Mouse (Mus musculus) liver, embryonic 15.5 days (tissue): ENCODE data around the gene Mmel1. TPM values are rescaled to one million over a fixed set of nuclear protein-coding genes. Genes with fewer than 3 reads are reported as not detected.

Experiments
- ATAC-seq: fragments of 200-750 bp; cut with Nextera tagmentation; 2 replicates; pipeline ENCODE4 v1.8.0; 2017; ENCODE audit warnings: moderate number of reproducible peaks, mild to moderate bottlenecking, moderate library complexity; ENCODE audit not compliant: insufficient read depth
- H3K27ac ChIP-seq: fragments of 300-500 bp; sonication (generic); replicated peaks from 2 replicates; pipeline ENCODE4 v1.5.1; 2015; ENCODE audit warnings: mild to moderate bottlenecking, inconsistent platforms
- H3K27me3 ChIP-seq: fragments of 300-500 bp; sonication (generic); 2 replicates; pipeline ENCODE4 v1.6.1; 2015; ENCODE audit warnings: mild to moderate bottlenecking, inconsistent platforms
- H3K36me3 ChIP-seq: fragments of 300-500 bp; sonication (generic); replicated peaks from 2 replicates; pipeline ENCODE4 v1.6.1; 2015; ENCODE audit warnings: moderate library complexity, mild to moderate bottlenecking, inconsistent platforms
- H3K4me1 ChIP-seq: fragments of 300-500 bp; sonication (generic); replicated peaks from 2 replicates; pipeline ENCODE4 v1.6.1; 2015; ENCODE audit warnings: inconsistent platforms
- H3K4me2 ChIP-seq: fragments of 300-500 bp; sonication (generic); 2 replicates; pipeline ENCODE4 v1.6.1; 2015; ENCODE audit warnings: moderate library complexity, mild to moderate bottlenecking, inconsistent platforms
- H3K4me3 ChIP-seq: fragments of 300-500 bp; sonication (generic); replicated peaks from 2 replicates; pipeline ENCODE4 v1.5.1; 2015; ENCODE audit warnings: mild to moderate bottlenecking, inconsistent platforms
- H3K9ac ChIP-seq: fragments of 300-500 bp; sonication (generic); 2 replicates; pipeline ENCODE4 v1.6.1; 2015; ENCODE audit warnings: moderate library complexity, mild to moderate bottlenecking, inconsistent platforms
- H3K9me3 ChIP-seq: fragments of 300-500 bp; sonication (generic); replicated peaks from 2 replicates; pipeline ENCODE4 v1.6.1; 2016; ENCODE audit warnings: inconsistent platforms
- WGBS: fragments of 180-500 bp; shearing (Covaris S2); methylation state at CpG from one replicate; pipeline ENCODE4 v1.1.7; 2015; ENCODE audit warnings: mixed read lengths; ENCODE audit not compliant: insufficient replicate concordance; 5-methylcytosine and 5-hydroxymethylcytosine counted together
- polyA plus RNA-seq: library from polyadenylated mRNA; unstranded; fragments of >200 nt; fragmentation: Nextera tagmentation; extraction: Ambion mirVana; gene quantifications from 2 replicates; pipeline ENCODE4 v1.2.1, GENCODE M21; 2015

Gene Mmel1
- polyA plus RNA-seq, 1 experiment from 2014 or later: 2.3 TPM

GRCm38 (mm10) chr4:154886876-154887592, 17.6 kb downstream of the Mmel1 start:
- no peak overlapping the region for H3K4me3 ChIP-seq
- peaks cover 85% of the 10 kb centered on the region for H3K27me3 ChIP-seq
- no peaks in the 10 kb centered on the region for H3K36me3 ChIP-seq
- 58% methylated on average over 13 of the region's 13 CpGs for WGBS
- H3K4me1 ChIP-seq: peaks cover 16% of the 10 kb centered on the region
- no peaks in the 10 kb centered on the region for H3K9me3 ChIP-seq
- H3K9ac ChIP-seq: no peak overlapping the region
- no peak overlapping the region for H3K27ac ChIP-seq
- H3K4me2 ChIP-seq: no peak overlapping the region
- ATAC-seq: no peak

DNA sequence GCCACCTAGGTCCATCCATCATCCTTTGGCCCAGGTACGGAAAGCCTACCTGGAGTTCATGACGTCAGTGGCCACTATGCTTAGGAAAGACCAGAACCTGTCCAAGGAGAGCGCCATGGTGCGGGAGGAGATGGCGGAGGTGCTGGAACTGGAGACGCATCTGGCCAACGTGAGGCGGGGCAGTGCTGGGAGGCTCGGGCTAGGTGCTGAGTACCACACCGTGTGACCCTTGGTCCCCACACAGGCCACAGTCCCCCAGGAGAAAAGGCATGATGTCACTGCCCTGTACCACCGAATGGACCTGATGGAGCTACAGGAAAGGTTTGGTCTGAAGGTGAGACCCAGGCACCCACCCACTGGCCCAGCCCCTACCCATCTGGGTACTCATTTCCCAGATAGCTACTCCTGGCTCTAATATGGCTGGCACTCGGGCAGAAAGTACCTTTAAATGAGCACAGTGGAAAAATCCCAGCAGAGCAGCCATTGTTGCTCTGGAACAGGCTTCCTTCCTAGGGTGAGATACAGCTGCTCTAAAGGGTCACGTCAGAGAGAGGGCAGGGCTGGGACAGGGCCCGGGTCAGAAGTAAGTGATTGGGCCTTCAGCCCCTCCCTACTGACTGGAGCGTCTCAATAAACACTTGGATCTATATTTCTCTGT, 18.3 kb downstream of the Mmel1 start:
- H3K9me3 ChIP-seq: no peaks in the 10 kb centered on the region
- peaks cover 9% of the 10 kb centered on the region for H3K4me1 ChIP-seq
- no peak overlapping the region for H3K27ac ChIP-seq
- H3K36me3 ChIP-seq: no peaks in the 10 kb centered on the region
- no peak for ATAC-seq
- peaks cover 87% of the 10 kb centered on the region for H3K27me3 ChIP-seq
- no peak overlapping the region for H3K4me2 ChIP-seq
- 67% methylated on average over 15 of the region's 15 CpGs for WGBS
- no peak overlapping the region for H3K9ac ChIP-seq
- H3K4me3 ChIP-seq: no peak overlapping the region

DNA sequence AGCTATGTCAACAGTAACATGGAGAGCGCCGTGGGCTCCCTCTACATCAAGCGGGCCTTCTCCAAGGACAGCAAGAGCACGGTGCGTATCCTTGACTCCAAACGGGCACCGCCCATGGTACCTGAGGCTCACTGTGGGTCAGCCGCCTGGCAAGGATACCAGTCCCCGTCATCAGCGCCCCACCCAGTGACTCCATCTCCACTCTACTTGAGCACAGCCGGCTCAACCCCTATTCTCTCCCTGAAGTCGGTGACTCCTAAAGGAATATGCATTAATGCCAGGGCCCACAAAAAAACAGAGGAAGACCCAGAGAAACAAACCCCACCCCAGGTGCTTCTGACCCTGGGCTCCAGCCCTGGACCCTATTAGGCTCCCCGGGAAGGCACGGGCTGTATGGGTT, 21.5 kb downstream of the Mmel1 start:
- Histone ChIP-seq H3K27me3 (peaks cover 90% of the 10 kb centered on the region), H3K4me3 (no peak overlapping the region), H3K36me3 (no peaks in the 10 kb centered on the region), H3K4me1 (no peaks in the 10 kb centered on the region), H3K9me3 (no peaks in the 10 kb centered on the region), H3K27ac (no peak overlapping the region), H3K9ac (no peak overlapping the region), H3K4me2 (no peak overlapping the region)
- 71% methylated on average over 14 of the region's 14 CpGs for WGBS
- ATAC-seq: no peak

DNA sequence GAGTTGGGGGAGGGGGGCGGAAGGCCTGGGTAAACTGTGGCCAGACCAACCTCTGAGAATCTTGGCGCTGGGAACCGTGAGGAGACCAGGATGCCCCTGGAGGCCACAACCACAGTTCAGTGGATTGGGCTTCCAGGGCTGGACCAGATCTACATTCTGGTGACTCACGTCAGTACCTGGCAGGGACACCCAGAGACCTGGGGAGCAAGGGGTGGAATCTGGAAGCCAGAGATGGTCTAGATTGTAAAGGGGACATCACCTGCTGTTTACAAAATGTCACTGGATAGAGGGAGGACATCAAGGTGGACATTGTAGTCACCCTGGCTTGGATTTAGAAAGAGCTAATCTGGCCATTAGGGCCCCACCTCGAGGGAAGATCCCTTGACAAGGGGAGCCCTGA, 26.2 kb downstream of the Mmel1 start:
- Histone ChIP-seq H3K36me3 (no peaks in the 10 kb centered on the region), H3K4me1 (peaks cover 26% of the 10 kb centered on the region), H3K9me3 (no peaks in the 10 kb centered on the region), H3K27me3 (peaks cover 88% of the 10 kb centered on the region), H3K4me2 (no peak overlapping the region), H3K9ac (no peak overlapping the region), H3K4me3 (no peak overlapping the region), H3K27ac (no peak overlapping the region)
- ATAC-seq: no peak
- 60% methylated on average over 5 of the region's 5 CpGs for WGBS

DNA sequence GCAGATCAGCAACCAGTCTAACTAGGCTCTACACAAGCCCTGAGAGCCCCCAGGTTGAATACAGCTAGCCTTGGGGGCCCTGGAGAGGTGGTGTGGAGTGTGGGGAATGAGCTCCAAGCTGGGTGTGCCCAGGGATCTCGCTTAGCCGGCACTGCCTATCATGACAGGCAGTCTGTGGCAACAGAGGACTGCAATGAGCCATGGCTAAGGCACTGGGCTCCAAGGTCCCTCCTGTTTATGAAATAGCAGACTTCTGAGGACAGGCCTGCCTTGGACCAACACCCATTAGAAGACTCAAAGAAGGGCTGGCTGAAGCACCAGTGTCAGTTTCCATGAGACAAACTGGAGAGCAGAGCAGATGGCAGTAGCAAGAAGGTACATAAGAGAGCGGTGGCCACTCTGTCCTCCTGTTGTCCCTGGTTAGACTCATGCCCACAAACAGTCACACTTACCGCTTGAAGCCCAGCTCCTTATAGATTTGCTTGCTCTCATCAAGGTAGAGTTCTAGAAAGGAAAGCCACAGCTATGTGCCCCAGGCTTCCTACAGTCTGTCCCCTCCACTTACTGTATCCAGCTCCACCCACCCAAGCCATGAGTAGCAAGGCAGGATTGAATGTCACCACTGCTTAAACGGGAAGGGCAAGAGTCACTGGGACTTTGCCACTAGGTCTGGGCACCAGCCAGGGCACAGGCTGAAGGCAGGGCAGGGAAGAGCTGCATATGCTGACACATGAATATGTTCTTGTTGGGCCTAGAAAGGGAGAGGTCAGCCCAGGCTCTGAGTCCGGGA, 28.5 kb downstream of the Mmel1 start:
- Histone ChIP-seq H3K27ac (no peak overlapping the region), H3K36me3 (no peaks in the 10 kb centered on the region), H3K4me2 (peak overlapping the region; percentile 78), H3K27me3 (peaks cover 78% of the 10 kb centered on the region), H3K9ac (0 out of 2 replicates have a peak overlapping the region, but pooled peaks have one; percentile 37), H3K4me3 (peak overlapping the region; percentile 49), H3K4me1 (peaks cover 26% of the 10 kb centered on the region), H3K9me3 (no peaks in the 10 kb centered on the region)
- ATAC-seq: no peak
- WGBS: 64% methylated on average over 6 of the region's 6 CpGs

DNA sequence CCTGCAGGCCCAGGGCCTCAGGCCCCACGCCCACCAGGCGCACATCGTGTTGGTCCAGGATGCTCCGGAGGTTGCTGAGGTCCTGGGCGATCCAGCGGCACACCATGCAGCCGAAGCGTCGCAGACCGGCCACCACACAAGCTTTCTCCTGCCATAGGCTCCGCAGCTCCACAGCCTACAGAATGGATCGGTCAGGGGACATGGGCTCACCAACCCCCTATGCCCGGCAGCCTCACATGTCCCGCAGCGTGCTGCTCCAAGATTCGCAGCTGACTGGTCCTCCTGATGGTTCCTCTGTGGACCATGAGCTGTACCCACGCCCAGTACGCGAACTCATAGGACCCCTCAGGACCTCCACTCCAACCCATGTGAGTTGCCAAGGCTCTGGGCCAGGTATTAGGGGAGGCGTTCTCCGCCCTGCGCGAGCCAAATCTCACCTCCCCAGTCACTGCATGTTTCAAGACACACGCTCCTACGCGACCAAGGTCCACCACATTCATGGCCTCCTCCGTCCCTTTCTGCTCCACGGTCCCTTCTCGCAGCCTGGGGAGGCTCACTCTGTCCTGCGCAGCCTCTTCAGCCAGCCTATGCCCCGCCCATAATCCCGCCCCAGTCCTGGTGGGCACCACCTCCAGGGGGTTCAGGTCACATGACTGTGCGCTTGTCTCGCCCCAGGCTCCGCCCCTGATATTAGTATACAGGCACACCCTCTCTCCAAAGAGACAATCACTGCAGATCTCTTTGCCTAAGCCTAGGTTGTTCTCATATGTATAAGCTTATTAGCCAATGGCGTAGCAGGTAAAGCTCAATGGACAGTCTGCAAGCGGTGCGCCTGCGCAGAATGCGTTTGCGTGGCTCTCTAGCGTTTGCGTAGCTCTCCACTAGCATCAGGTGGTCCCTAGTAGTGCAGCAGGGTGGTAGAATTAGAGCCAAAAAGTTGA, 29.4 kb downstream of the Mmel1 start, which contains the start of gene Fam213b:
TSS of gene Fam213b (minus strand) at position 630 of the 941 bp plus-strand sequence.
- Histone ChIP-seq H3K4me1 (peaks cover 33% of the 10 kb centered on the region), H3K27me3 (peaks cover 69% of the 10 kb centered on the region), H3K4me3 (peak within 1 kb of the TSS; percentile 49), H3K4me2 (peak within 1 kb of the TSS; percentile 78), H3K9me3 (no peaks in the 10 kb centered on the region), H3K36me3 (no peaks in the 10 kb centered on the region), H3K9ac (peak within 1 kb of the TSS; percentile 37; the same call in 1 of the 2 replicates), H3K27ac (no peak within 1 kb of the TSS)
- peak; percentile 89 for ATAC-seq
- 10% methylated on average over 43 of the region's 43 CpGs for WGBS

- Histone ChIP-seq H3K9ac (no peak overlapping the region), H3K9me3 (no peaks in the 10 kb centered on the region), H3K4me3 (no peak overlapping the region), H3K4me1 (peaks cover 59% of the 10 kb centered on the region), H3K4me2 (no peak overlapping the region), H3K36me3 (no peaks in the 10 kb centered on the region), H3K27ac (no peak overlapping the region), H3K27me3 (peaks cover 33% of the 10 kb centered on the region)
- ATAC-seq: no peak
- 71% methylated on average over 2 of the region's 2 CpGs for WGBS
These were observed 33.0 kb downstream of the Mmel1 start for GRCm38 (mm10) chr4:154902371-154902770.

DNA sequence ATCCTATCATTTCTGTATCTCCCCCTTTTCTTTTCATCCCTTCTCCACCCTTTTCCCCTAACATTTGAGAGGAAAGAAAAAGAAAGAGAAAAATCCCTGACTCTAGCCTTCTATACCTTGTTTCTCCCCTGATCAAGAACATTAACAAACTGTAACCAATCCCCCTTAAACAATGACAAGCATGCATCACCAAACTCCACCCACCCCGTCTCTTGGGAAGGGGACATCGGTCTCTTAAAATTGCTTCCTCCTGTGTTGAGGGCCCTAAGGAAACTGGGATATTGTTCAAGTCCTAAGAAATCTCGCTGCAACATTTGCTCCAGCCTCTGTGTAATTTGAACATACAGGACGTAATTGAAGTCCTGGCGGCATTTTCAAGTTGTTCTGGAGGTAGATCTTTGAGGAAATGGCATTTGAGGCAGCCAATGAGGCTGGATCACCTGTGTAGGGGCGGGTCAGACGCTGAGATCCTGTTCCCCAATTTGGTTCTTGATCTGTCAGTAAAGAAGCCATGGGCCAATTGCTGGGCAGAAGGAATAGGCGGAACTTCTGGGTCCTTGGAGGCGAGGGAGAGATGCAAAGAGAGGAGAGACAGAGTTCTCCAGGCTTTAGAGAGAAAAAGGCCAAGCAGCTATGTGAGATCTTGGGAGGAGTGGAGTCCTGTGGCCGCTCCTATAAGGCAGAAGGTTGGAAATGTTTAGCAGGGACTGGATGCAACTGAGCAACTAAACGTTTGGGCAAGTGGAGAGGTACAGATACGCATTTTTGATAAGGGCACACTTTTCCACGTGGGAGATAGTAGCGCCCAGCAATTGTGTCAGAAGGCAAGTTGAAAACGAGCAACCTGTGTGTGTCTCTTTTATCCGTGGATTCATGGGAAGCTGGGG, 35.0 kb downstream of the Mmel1 start:
- no peaks in the 10 kb centered on the region for H3K36me3 ChIP-seq
- H3K9me3 ChIP-seq: no peaks in the 10 kb centered on the region
- peaks cover 54% of the 10 kb centered on the region for H3K4me1 ChIP-seq
- peak overlapping the region; percentile 82 for H3K27ac ChIP-seq
- peak overlapping the region; percentile 77 for H3K4me2 ChIP-seq
- ATAC-seq: peak; percentile 94
- peak overlapping the region; percentile 62 for H3K4me3 ChIP-seq
- H3K9ac ChIP-seq: peak overlapping the region; percentile 65
- peaks cover 21% of the 10 kb centered on the region; the same call in 1 of the 2 replicates for H3K27me3 ChIP-seq
- 2% methylated on average over 16 of the region's 16 CpGs for WGBS

DNA sequence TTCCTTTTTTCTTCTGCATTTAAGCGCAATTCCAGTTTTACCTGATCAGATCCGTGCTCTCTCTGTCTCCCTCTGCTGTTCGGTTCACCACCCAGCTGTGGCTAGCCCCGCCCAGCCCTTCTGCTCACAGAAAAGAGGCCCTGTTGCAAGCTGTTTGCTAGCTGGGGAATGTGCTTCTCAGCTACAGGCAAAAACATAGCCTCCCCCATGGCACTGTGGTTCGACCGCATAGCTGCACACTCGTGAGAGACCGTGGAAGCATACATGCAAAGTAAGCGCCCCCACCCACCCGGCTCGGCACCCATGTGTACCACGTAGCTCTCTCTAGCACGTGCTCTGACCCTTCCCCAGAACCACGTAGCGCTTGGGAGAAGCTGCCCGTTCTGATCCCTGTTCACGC, 38.4 kb downstream of the Mmel1 start:
- Histone ChIP-seq H3K4me1 (peaks cover 83% of the 10 kb centered on the region), H3K36me3 (no peaks in the 10 kb centered on the region; the same call in 1 of the 2 replicates), H3K9me3 (peaks cover 3% of the 10 kb centered on the region; the same call in 1 of the 2 replicates), H3K4me3 (peak overlapping the region; percentile 29), H3K27me3 (no peaks in the 10 kb centered on the region), H3K9ac (peak overlapping the region; percentile 54), H3K27ac (peak overlapping the region; percentile 93), H3K4me2 (peak overlapping the region; percentile 59)
- WGBS: 32% methylated on average over 17 of the region's 17 CpGs
- ATAC-seq: no peak
